Mouse (Mus musculus) stomach, embryonic 16.5 days (tissue): ENCODE data around the gene Mib2. TPM values are rescaled to one million over a fixed set of nuclear protein-coding genes. Genes with fewer than 3 reads are reported as not detected.

Experiments
- polyA plus RNA-seq: library from polyadenylated mRNA; unstranded; fragments of >200 nt; fragmentation: Nextera tagmentation; extraction: Ambion mirVana; gene quantifications from 2 replicates; pipeline ENCODE4 v1.2.1, GENCODE M21; 2015

Mib2 gene
- polyA plus RNA-seq, 1 experiment from 2014 or later = 23.3 TPM

Other genes with a start within 250 kb of the Mib2 start
- 2.6 TPM in 1 of 2 replicates, not detected in the other for gene Tmem52, start 200.1 kb downstream of the Mib2 start, polyA plus RNA-seq
- 312 and 332 TPM in 2 replicates for gene Gnb1, start 177.8 kb downstream of the Mib2 start, polyA plus RNA-seq
- 85.5 and 89.1 TPM in 2 replicates for gene Nadk, start 106.8 kb downstream of the Mib2 start, polyA plus RNA-seq
- 6.3 and 6.8 TPM in 2 replicates for gene Slc35e2, start 67.8 kb downstream of the Mib2 start, polyA plus RNA-seq
- 50.8 and 55.7 TPM in 2 replicates for gene Cdk11b, start 44.3 kb downstream of the Mib2 start, polyA plus RNA-seq
- gene Gm10563, start 23.8 kb downstream of the Mib2 start, polyA plus RNA-seq = not detected in 2 replicates
- 53.8 and 59.8 TPM in 2 replicates for gene Mmp23, start 15.8 kb downstream of the Mib2 start, polyA plus RNA-seq
- 2.5 and 2.8 TPM in 2 replicates for gene Fndc10, start 25.1 kb upstream of the Mib2 start, polyA plus RNA-seq
- 132 and 136 TPM in 2 replicates for gene Ssu72, start 35.6 kb upstream of the Mib2 start, polyA plus RNA-seq
- 0.46 and 0.47 TPM in 2 replicates for gene Tmem240, start 65.6 kb upstream of the Mib2 start, polyA plus RNA-seq
- 99.0 and 101 TPM in 2 replicates for gene Atad3a, start 91.9 kb upstream of the Mib2 start, polyA plus RNA-seq
- 34.0 and 34.4 TPM in 2 replicates for gene Vwa1, start 105.5 kb upstream of the Mib2 start, polyA plus RNA-seq
- gene Tmem88b, start 116.7 kb upstream of the Mib2 start, polyA plus RNA-seq = 0.35 and 0.43 TPM in 2 replicates
- gene Ankrd65, start 121.2 kb upstream of the Mib2 start, polyA plus RNA-seq = 0.31 and 0.35 TPM in 2 replicates
- 191 and 199 TPM in 2 replicates for gene Mrpl20, start 133.7 kb upstream of the Mib2 start, polyA plus RNA-seq
- 173 and 181 TPM in 2 replicates for gene Ccnl2, start 143.3 kb upstream of the Mib2 start, polyA plus RNA-seq
- 135 and 158 TPM in 2 replicates for gene Aurkaip1, start 162.1 kb upstream of the Mib2 start, polyA plus RNA-seq
- 126 and 152 TPM in 2 replicates for gene Mxra8, start 170.5 kb upstream of the Mib2 start, polyA plus RNA-seq
- gene Dvl1, start 178.2 kb upstream of the Mib2 start, polyA plus RNA-seq = 5.0 and 5.3 TPM in 2 replicates
- gene Tas1r3, start 194.2 kb upstream of the Mib2 start, polyA plus RNA-seq = 0.32 and 0.35 TPM in 2 replicates
- 19.4 and 23.0 TPM in 2 replicates for gene Cptp, start 200.2 kb upstream of the Mib2 start, polyA plus RNA-seq
- gene Ints11, start 200.3 kb upstream of the Mib2 start, polyA plus RNA-seq = 61.2 and 63.9 TPM in 2 replicates
- gene Pusl1, start 222.6 kb upstream of the Mib2 start, polyA plus RNA-seq = 51.2 and 54.1 TPM in 2 replicates
- gene Acap3, start 222.6 kb upstream of the Mib2 start, polyA plus RNA-seq = 18.0 and 24.0 TPM in 2 replicates